Mouse (Mus musculus) gastrocnemius, postnatal 14 days (tissue): Measurements from ENCODE around the gene Btbd2. TPM values are rescaled to one million over a fixed set of nuclear protein-coding genes. Genes with fewer than 3 reads are reported as not detected.
"Not testable (repeated sequence)": the region's sequence is repeated elsewhere in the genome, so short reads cannot be mapped to it uniquely, and the experiment has no call there.

Experiments used
- DNase-seq: peaks from one replicate; pipeline ENCODE4 v3.0.0; 2021; ENCODE audit warnings: mixed read lengths
- intact Hi-C: fragments of 180-260 bp; cut with DNase I; formaldehyde crosslinking; loops from one replicate; pipeline ENCODE4 v1.15.1; 2025; ENCODE audit warnings: low total_unique reads
- total RNA-seq, 2 experiments: library from RNA; stranded (reverse); gene quantifications; 2 replicates each; pipeline ENCODE4 v1.2.3; 2021

Gene Btbd2
- total RNA-seq, 2 experiments from 2014 or later: 30.1 to 34.4 TPM

- intact Hi-C loops: no loop called here
Observed at GRCm38 (mm10) chr10:80656130-80656862, 575 bp downstream of the Btbd2 start.

GRCm38 (mm10) chr10:80655406-80656129 lies 1.3 kb downstream of the Btbd2 start:
- DNase-seq: no peak
- intact Hi-C loops: no loop called here

More at GRCm38 (mm10) chr10:80656130-80656862, 575 bp downstream of the Btbd2 start:
- DNase-seq: peak; percentile 98

GRCm38 (mm10) chr10:80654866-80655265 lies 2.0 kb downstream of the Btbd2 start:
- intact Hi-C loops: loop anchor here (5.0 kb wide), 1 partner anchor 37 kb away; no protein-coding TSS in a partner anchor
- DNase-seq: no peak

- DNase-seq: no peak
- intact Hi-C loops: loop anchor here (5.0 kb wide), 1 partner anchor 39 kb away; no protein-coding TSS in a partner anchor
Observed at GRCm38 (mm10) chr10:80653156-80653720, 3.6 kb downstream of the Btbd2 start.

- no peak for DNase-seq
- intact Hi-C loops: loop anchor here (5.0 kb wide), 1 partner anchor 42 kb away; no protein-coding TSS in a partner anchor
Observed at GRCm38 (mm10) chr10:80650392-80650791, 6.5 kb downstream of the Btbd2 start.

GRCm38 (mm10) chr10:80649910-80650309 lies 7.0 kb downstream of the Btbd2 start:
- intact Hi-C loops: loop anchor here (5.0 kb wide), 1 partner anchor 42 kb away; no protein-coding TSS in a partner anchor
- DNase-seq: not testable (repeated sequence)

- intact Hi-C loops: no loop called here
- DNase-seq: no peak
Observed at GRCm38 (mm10) chr10:80646936-80647335, 9.9 kb downstream of the Btbd2 start.

- DNase-seq: no peak
- intact Hi-C loops: no loop called here
Observed at GRCm38 (mm10) chr10:80635345-80635744, 21.5 kb downstream of the Btbd2 start.

GRCm38 (mm10) chr10:80628925-80629324 lies 27.9 kb downstream of the Btbd2 start:
- intact Hi-C loops: no loop called here
- no peak for DNase-seq

- intact Hi-C loops: no loop called here
- peak; percentile 63 for DNase-seq
Observed at GRCm38 (mm10) chr10:80627685-80628084, 29.2 kb downstream of the Btbd2 start.

- intact Hi-C loops: no loop called here
- no peak for DNase-seq
Observed at GRCm38 (mm10) chr10:80625764-80626163, 31.1 kb downstream of the Btbd2 start.

GRCm38 (mm10) chr10:80623457-80624191 lies 33.2 kb downstream of the Btbd2 start:
- intact Hi-C loops: no loop called here

GRCm38 (mm10) chr10:80622661-80623456 lies 34.0 kb downstream of the Btbd2 start, which contains the start of gene Csnk1g2:
Csnk1g2 (plus strand) TSS chr10:80622838.
- DNase-seq: peak; percentile 65
- intact Hi-C loops: no loop called here

More at GRCm38 (mm10) chr10:80623457-80624191, 33.2 kb downstream of the Btbd2 start:
- peak; percentile 62 for DNase-seq

- intact Hi-C loops: no loop called here
- peak; percentile 99 for DNase-seq
Observed at GRCm38 (mm10) chr10:80621940-80622660, 34.8 kb downstream of the Btbd2 start.

GRCm38 (mm10) chr10:80621690-80621939 lies 35.3 kb downstream of the Btbd2 start:
- intact Hi-C loops: no loop called here
- no peak for DNase-seq

- intact Hi-C loops: no loop called here
- DNase-seq: no peak
Observed at GRCm38 (mm10) chr10:80620796-80621689, 35.8 kb downstream of the Btbd2 start.

GRCm38 (mm10) chr10:80620365-80620764 lies 36.5 kb downstream of the Btbd2 start:
- intact Hi-C loops: no loop called here
- DNase-seq: no peak
